8 mouse cellular contexts compared by ENCODE assay signal in the genomic region with DNA sequence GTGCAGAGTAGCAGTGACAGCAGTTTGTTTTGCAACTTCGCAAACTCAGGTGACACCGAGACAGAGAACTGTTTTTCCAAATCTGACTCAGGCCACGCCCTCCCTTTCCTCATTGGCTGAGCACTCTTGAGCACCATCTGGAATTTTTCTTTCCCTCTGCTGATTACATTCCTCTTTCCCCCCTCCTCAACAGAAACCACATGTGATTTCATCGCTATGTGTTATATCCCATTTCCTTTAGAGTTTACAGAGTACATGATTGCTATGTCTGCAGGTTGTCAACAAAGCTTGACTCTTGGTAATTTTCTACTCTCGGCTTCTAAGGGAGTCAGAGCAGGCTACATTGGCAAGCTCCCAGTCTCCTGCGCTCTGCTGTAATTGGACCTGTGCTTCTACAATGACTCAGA. TPM values are rescaled to one million over a fixed set of nuclear protein-coding genes. Genes with fewer than 3 reads are reported as not detected.
DNase-seq lines count a peak whose midpoint lies in the region; ATAC-seq and TF ChIP-seq lines count a peak whose summit lies in the region.

No protein-coding gene starts in this region.

- peak overlapping the region; percentile 51; the same call in 1 of the 2 replicates for H3K27ac ChIP-seq in layer of hippocampus, adult 2 months
- no peak overlapping the region for H3K27ac ChIP-seq in embryonic facial prominence, embryonic 13.5 days

- no peak for TF ChIP-seq CTCF in layer of hippocampus, adult 2 months (conservative IDR thresholded peaks at IDR 0.05)

- no peak overlapping the region for H3K9ac ChIP-seq in embryonic facial prominence, embryonic 13.5 days

- H3K4me2 ChIP-seq in embryonic facial prominence, embryonic 13.5 days, result peak overlapping the region; percentile 37
- peak overlapping the region; percentile 51 for H3K4me2 ChIP-seq in myocyte (ENCODE audit: low read depth)

- ATAC-seq in embryonic facial prominence, embryonic 13.5 days (ENCODE audit: insufficient number of reproducible peaks, insufficient read depth, low FRiP score, low TSS enrichment, low read depth), result peak; percentile 79

- TF ChIP-seq POLR2A in myocyte (IDR thresholded peaks at IDR 0.05; ENCODE audit: insufficient read length, low read depth), result no peak

- no peak overlapping the region for H3ac ChIP-seq in myocyte (ENCODE audit: control insufficient read depth, insufficient read length)

- peak in 1 of 2 experiments; percentile 29 for DNase-seq in layer of hippocampus, adult 2 months (ENCODE audit: low spot score in 2 of 2)
- no peak for DNase-seq in layer of hippocampus, adult 8-10 months (ENCODE audit: low spot score in 2 of 2)
- DNase-seq in heart, postnatal 4 days, result peak; percentile 23
- no peak for DNase-seq in spleen, postnatal 4 days (ENCODE audit: low spot score in 2 of 2)
- no peak for DNase-seq in cerebellum, adult 11 months
- no peak for DNase-seq in cerebellum, postnatal 36 days

- WGBS in embryonic facial prominence, embryonic 13.5 days, result 16% methylated on average over 6 of the region's 6 CpGs

- peak overlapping the region; percentile 35; the same call in 1 of the 2 replicates for H3K4me3 ChIP-seq in layer of hippocampus, adult 2 months
- H3K4me3 ChIP-seq in embryonic facial prominence, embryonic 13.5 days, result no peak overlapping the region
- no peak overlapping the region for H3K4me3 ChIP-seq in myocyte

- no peaks in the 10 kb centered on the region for H3K79me2 ChIP-seq in myocyte (ENCODE audit: control insufficient read depth, insufficient read depth)

- peaks cover 7% of the 10 kb centered on the region for H3K27me3 ChIP-seq in embryonic facial prominence, embryonic 13.5 days
- no peaks in the 10 kb centered on the region for H3K27me3 ChIP-seq in myocyte (ENCODE audit: control insufficient read depth, insufficient read depth, insufficient read length)

- H3K4me1 ChIP-seq in embryonic facial prominence, embryonic 13.5 days, result peaks cover 14% of the 10 kb centered on the region

- no peaks in the 10 kb centered on the region; the same call in 1 of the 2 replicates for H3K9me3 ChIP-seq in embryonic facial prominence, embryonic 13.5 days

- H3K36me3 ChIP-seq in embryonic facial prominence, embryonic 13.5 days, result no peaks in the 10 kb centered on the region
- H3K36me3 ChIP-seq in myocyte (ENCODE audit: control insufficient read depth, insufficient read depth), result no peaks in the 10 kb centered on the region

TF ChIP-seq in myocyte, 11 proteins besides CTCF, POLR2A, EP300 and RAD21:
- no peak for TF ChIP-seq MAX (IDR thresholded peaks at IDR 0.05; ENCODE audit: low read depth)
- TF ChIP-seq SRF (IDR thresholded peaks at IDR 0.05; ENCODE audit: control insufficient read depth, insufficient read length, low read depth), result no peak
- no peak for TF ChIP-seq TCF3 (IDR thresholded peaks at IDR 0.05; ENCODE audit: insufficient read length, low read depth)
- no peak for TF ChIP-seq MYOG (IDR thresholded peaks at IDR 0.05; ENCODE audit: control insufficient read depth in 1 of 3, insufficient read depth in 1 of 3, insufficient read length in 2 of 3, low read depth in 2 of 3)
- TF ChIP-seq TCF12 (IDR thresholded peaks at IDR 0.05; ENCODE audit: insufficient read depth, poor library complexity, severe bottlenecking), result no peak
- no peak for TF ChIP-seq USF1 (IDR thresholded peaks at IDR 0.05; ENCODE audit: low read depth)
- TF ChIP-seq REST (IDR thresholded peaks at IDR 0.05; ENCODE audit: insufficient read depth, insufficient read length), result no peak
- TF ChIP-seq MYOD1 (IDR thresholded peaks at IDR 0.05; ENCODE audit: control insufficient read depth in 1 of 3, insufficient read length in 2 of 3, low read depth in 2 of 3), result no peak
- no peak for TF ChIP-seq E2F4 (IDR thresholded peaks at IDR 0.05; ENCODE audit: insufficient read depth)
- TF ChIP-seq POLR2AphosphoS2 (IDR thresholded peaks at IDR 0.05; ENCODE audit: insufficient read length, low read depth), result no peak
- TF ChIP-seq CEBPB (IDR thresholded peaks at IDR 0.05; ENCODE audit: insufficient read depth, poor library complexity, severe bottlenecking), result no peak

RNA-seq across cellular contexts. Expression of gene Cnga3, which starts 17.1 kb away (rescaled TPM):
- total RNA-seq in layer of hippocampus, adult 2 months (2021), result under 1 TPM; 0.38 to 0.66 TPM
- under 1 TPM; 0.33 to 0.55 (median 0.50) TPM for total RNA-seq in layer of hippocampus, adult 8-10 months (2022)
- 0.14 TPM in 1 of 2 replicates, not detected in the other for polyA plus RNA-seq in embryonic facial prominence, embryonic 13.5 days (2015; fragmentation: Nextera tagmentation; extraction: Ambion mirVana)
- total RNA-seq in heart, postnatal 4 days (2021), result not detected
- not detected for polyA plus RNA-seq in myocyte (2012; fragmentation: generic; extraction: Trizol)
